Mouse (Mus musculus) liver, adult 2 months (tissue): ENCODE data around the gene Abcg4.

Experiments
- CTCF ChIP-seq: fragments of 200-500 bp; IDR thresholded peaks from 2 replicates; pipeline ENCODE4 v1.5.1; 2011; ENCODE audit warnings: low read depth, low read length, control low read depth
- POLR2A ChIP-seq: fragments of 200-500 bp; IDR thresholded peaks from 2 replicates; pipeline ENCODE4 v1.6.1; 2011; ENCODE audit warnings: low read length, control low read depth; ENCODE audit not compliant: insufficient read depth; ENCODE audit errors: extremely low read depth

DNA sequence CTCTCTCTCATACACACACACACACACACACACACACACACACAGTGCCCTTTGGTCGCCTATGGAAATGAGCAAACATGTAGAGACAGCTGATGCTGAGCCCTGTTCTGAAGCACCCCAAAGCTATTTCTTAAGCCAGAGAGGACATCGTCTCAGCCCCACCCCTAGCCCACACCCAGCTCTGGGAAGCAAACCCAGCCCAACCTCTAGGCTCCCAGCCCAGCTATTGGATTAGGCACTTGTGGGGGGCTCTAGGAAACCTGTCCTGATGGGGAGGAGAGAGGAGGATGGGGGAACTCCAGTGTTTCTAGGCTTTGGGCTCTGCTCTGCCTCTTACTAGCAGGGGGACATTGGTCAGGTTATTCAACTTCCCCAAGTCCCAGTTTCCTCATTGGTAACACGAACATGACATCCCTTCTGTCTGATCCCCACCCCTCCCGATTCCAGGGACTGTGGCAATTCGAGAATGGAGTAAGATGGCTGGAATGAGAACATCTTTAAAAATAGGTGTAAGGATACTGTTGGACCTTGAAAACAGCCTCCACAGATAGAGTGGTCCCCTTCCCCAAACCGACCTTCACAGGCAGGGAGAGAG, 2.1 kb downstream of the Abcg4 start:
- no peak for TF ChIP-seq CTCF
- no peak for TF ChIP-seq POLR2A
